Mouse (Mus musculus): ENCODE results near the gene Ccdc28b. TPM values are rescaled to one million over a fixed set of nuclear protein-coding genes. Genes with fewer than 3 reads are reported as not detected.
A peak's percentile ranks its signal among the peaks of the same experiment; 100 is the strongest.

Ccdc28b gene
- total and polyA plus RNA-seq, 2 experiments from 2014 or later = 78.8 to 174 TPM

- Histone ChIP-seq H3K4me3 (ENCODE audit: low read depth, low read length) (peak within 1 kb of the TSS; percentile 54), H3K36me3 (ENCODE audit: insufficient read depth, low read length) (peaks cover 26% of the 10 kb centered on the region), H3K4me2 (ENCODE audit: low read depth, low read length, poor library complexity, severe bottlenecking) (peak within 1 kb of the TSS; percentile 87), H3K27me3 (ENCODE audit: insufficient read depth, low read length) (no peaks in the 10 kb centered on the region), H3K27ac (ENCODE audit: low read depth, low read length) (peak within 1 kb of the TSS; percentile 89), H3K4me1 (ENCODE audit: insufficient read depth, low read length) (peaks cover 13% of the 10 kb centered on the region), H3K9me3 (ENCODE audit: low read length) (no peaks in the 10 kb centered on the region), H3K9ac (replicated peaks; ENCODE audit: low read length, poor library complexity, severe bottlenecking) (peak within 1 kb of the TSS; percentile 69)
- DNase-seq (ENCODE audit: low spot score) (peak; percentile 99), ATAC-seq (ENCODE audit: low FRiP score) (peak; percentile 96)
- TF ChIP-seq CTCF (IDR thresholded peaks at IDR 0.05) = no peak
- WGBS = under 1% methylated on average over 47 of the region's 60 CpGs
Observed at GRCm38 (mm10) chr4:129640638-129641467, 17.1 kb upstream of the Ccdc28b start, which contains the start of gene Txlna. Gene Txlna (minus strand): TSS chr4:129641065.

GRCm38 (mm10) chr4:129640101-129640637, 16.4 kb upstream of the Ccdc28b start:
- DNase-seq (ENCODE audit: low spot score) = peak; percentile 25

GRCm38 (mm10) chr4:129639221-129639620, 15.5 kb upstream of the Ccdc28b start:
- Histone ChIP-seq H3K36me3 (ENCODE audit: insufficient read depth, low read length) (peaks cover 20% of the 10 kb centered on the region), H3K4me1 (ENCODE audit: insufficient read depth, low read length) (peaks cover 13% of the 10 kb centered on the region), H3K4me2 (ENCODE audit: low read depth, low read length, poor library complexity, severe bottlenecking) (peak overlapping the region; percentile 87), H3K9me3 (ENCODE audit: low read length) (no peaks in the 10 kb centered on the region), H3K9ac (replicated peaks; ENCODE audit: low read length, poor library complexity, severe bottlenecking) (peak overlapping the region; percentile 69), H3K27ac (ENCODE audit: low read depth, low read length) (no peak overlapping the region), H3K4me3 (ENCODE audit: low read depth, low read length) (no peak overlapping the region), H3K27me3 (ENCODE audit: insufficient read depth, low read length) (no peaks in the 10 kb centered on the region)
- 82% methylated on average over 15 of the region's 15 CpGs for WGBS
- TF ChIP-seq CTCF (IDR thresholded peaks at IDR 0.05) = no peak
- ATAC-seq (ENCODE audit: low FRiP score) (no peak), DNase-seq (ENCODE audit: low spot score) (no peak)

More at GRCm38 (mm10) chr4:129640101-129640637, 16.4 kb upstream of the Ccdc28b start:
- no peak for TF ChIP-seq CTCF (IDR thresholded peaks at IDR 0.05)
- Histone ChIP-seq H3K9ac (replicated peaks; ENCODE audit: low read length, poor library complexity, severe bottlenecking) (peak overlapping the region; percentile 69), H3K4me2 (ENCODE audit: low read depth, low read length, poor library complexity, severe bottlenecking) (peak overlapping the region; percentile 87), H3K27ac (ENCODE audit: low read depth, low read length) (peak overlapping the region; percentile 89), H3K27me3 (ENCODE audit: insufficient read depth, low read length) (no peaks in the 10 kb centered on the region), H3K4me3 (ENCODE audit: low read depth, low read length) (peak overlapping the region; percentile 54), H3K4me1 (ENCODE audit: insufficient read depth, low read length) (peaks cover 13% of the 10 kb centered on the region), H3K9me3 (ENCODE audit: low read length) (no peaks in the 10 kb centered on the region), H3K36me3 (ENCODE audit: insufficient read depth, low read length) (peaks cover 21% of the 10 kb centered on the region)
- no peak for ATAC-seq (ENCODE audit: low FRiP score)
- 4% methylated on average over 17 of the region's 17 CpGs for WGBS

GRCm38 (mm10) chr4:129633852-129634251, 10.1 kb upstream of the Ccdc28b start:
- Histone ChIP-seq H3K4me1 (ENCODE audit: insufficient read depth, low read length) (peaks cover 2% of the 10 kb centered on the region; the same call in 1 of the 2 replicates), H3K36me3 (ENCODE audit: insufficient read depth, low read length) (peaks cover 61% of the 10 kb centered on the region), H3K9me3 (ENCODE audit: low read length) (no peaks in the 10 kb centered on the region), H3K4me2 (ENCODE audit: low read depth, low read length, poor library complexity, severe bottlenecking) (no peak overlapping the region), H3K27me3 (ENCODE audit: insufficient read depth, low read length) (no peaks in the 10 kb centered on the region), H3K4me3 (ENCODE audit: low read depth, low read length) (no peak overlapping the region), H3K27ac (ENCODE audit: low read depth, low read length) (no peak overlapping the region), H3K9ac (replicated peaks; ENCODE audit: low read length, poor library complexity, severe bottlenecking) (no peak overlapping the region)
- DNase-seq (ENCODE audit: low spot score) (no peak), ATAC-seq (ENCODE audit: low FRiP score) (no peak)
- 96% methylated on average over 6 of the region's 6 CpGs for WGBS
- no peak for TF ChIP-seq CTCF (IDR thresholded peaks at IDR 0.05)

- ATAC-seq (ENCODE audit: low FRiP score) (no peak), DNase-seq (ENCODE audit: low spot score) (no peak)
- Histone ChIP-seq H3K27ac (ENCODE audit: low read depth, low read length) (no peak overlapping the region), H3K36me3 (ENCODE audit: insufficient read depth, low read length) (peaks cover 68% of the 10 kb centered on the region), H3K4me1 (ENCODE audit: insufficient read depth, low read length) (no peaks in the 10 kb centered on the region), H3K27me3 (ENCODE audit: insufficient read depth, low read length) (no peaks in the 10 kb centered on the region), H3K4me2 (ENCODE audit: low read depth, low read length, poor library complexity, severe bottlenecking) (no peak overlapping the region), H3K9ac (replicated peaks; ENCODE audit: low read length, poor library complexity, severe bottlenecking) (no peak overlapping the region), H3K9me3 (ENCODE audit: low read length) (no peaks in the 10 kb centered on the region), H3K4me3 (ENCODE audit: low read depth, low read length) (no peak overlapping the region)
- 93% methylated on average over 12 of the region's 12 CpGs for WGBS
- no peak for TF ChIP-seq CTCF (IDR thresholded peaks at IDR 0.05)
Observed at GRCm38 (mm10) chr4:129631867-129632266, 8.1 kb upstream of the Ccdc28b start.

- WGBS = 83% methylated on average over 4 of the region's 4 CpGs
- ATAC-seq (ENCODE audit: low FRiP score) = no peak
- Histone ChIP-seq H3K9me3 (ENCODE audit: low read length) (no peaks in the 10 kb centered on the region), H3K9ac (replicated peaks; ENCODE audit: low read length, poor library complexity, severe bottlenecking) (no peak overlapping the region), H3K4me2 (ENCODE audit: low read depth, low read length, poor library complexity, severe bottlenecking) (no peak overlapping the region), H3K27me3 (ENCODE audit: insufficient read depth, low read length) (no peaks in the 10 kb centered on the region), H3K4me3 (ENCODE audit: low read depth, low read length) (no peak overlapping the region), H3K27ac (ENCODE audit: low read depth, low read length) (no peak overlapping the region), H3K36me3 (ENCODE audit: insufficient read depth, low read length) (peaks cover 69% of the 10 kb centered on the region), H3K4me1 (ENCODE audit: insufficient read depth, low read length) (no peaks in the 10 kb centered on the region; the same call in 1 of the 2 replicates)
- TF ChIP-seq CTCF (IDR thresholded peaks at IDR 0.05) = no peak
- peak; percentile 35 for DNase-seq (ENCODE audit: low spot score)
Observed at GRCm38 (mm10) chr4:129630944-129631343, 7.2 kb upstream of the Ccdc28b start.
